Mouse (Mus musculus): ENCODE data around the gene Ptpn14.
"Not testable (repeated sequence)": the region's sequence is repeated elsewhere in the genome, so short reads cannot be mapped to it uniquely, and the experiment has no call there.

The Ptpn14 gene
- long read RNA-seq, experiment 1: 0 reads
- long read RNA-seq, experiment 2, partial matches to known transcripts: 0 of 2 reads
- long read RNA-seq, experiment 2, other reads (novel, unspliced or antisense): 2 of 2 reads

DNA sequence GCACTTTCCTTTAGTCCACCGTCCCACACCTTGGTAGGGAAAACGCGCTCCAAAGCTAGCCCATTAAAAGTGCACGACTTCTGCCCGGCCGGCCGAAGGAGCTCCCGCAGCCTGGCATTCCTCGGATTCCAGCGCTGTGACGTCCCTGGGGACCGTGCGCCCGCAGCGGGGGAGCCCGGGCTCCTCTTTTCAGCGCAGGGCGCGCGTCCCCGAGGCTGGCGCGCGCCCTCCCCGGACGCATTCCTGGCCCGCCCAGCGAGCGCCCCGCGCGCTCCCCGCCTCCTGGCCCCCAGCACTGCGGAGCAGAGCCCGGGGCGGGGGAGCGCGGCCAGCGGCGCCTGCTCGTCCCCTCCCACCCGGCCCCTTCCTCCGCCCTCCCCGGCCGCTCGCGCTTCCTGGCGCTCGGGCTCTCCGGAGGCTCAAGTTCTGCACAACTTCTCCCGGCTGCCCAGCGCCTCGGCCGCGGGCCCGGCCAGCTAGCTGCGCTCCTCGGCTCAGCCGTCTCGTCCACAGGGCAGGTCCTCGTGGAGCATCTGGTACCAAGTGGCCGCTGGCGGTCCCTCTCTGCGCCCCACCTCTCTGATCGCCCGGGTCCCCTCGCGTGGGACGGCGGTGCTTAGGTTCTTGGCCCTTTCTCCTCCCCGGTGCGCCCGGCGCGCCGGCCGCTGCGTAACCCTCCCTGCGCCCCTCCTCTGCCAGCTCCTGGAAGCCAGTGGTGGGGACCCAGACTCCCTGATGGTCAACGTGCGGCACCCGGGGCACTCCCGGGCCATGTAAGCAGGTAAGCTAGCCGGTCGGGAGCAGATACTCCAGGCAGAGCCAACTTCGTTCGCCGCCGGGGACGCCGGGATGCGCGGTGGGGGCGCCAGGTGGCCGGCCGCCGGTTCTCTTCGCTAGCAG is at the start of gene Ptpn14:
Ptpn14 (plus strand) TSS at position 385 of the 900 bp plus-strand sequence.
- intact Hi-C loops (cut with DNase I): no loop called here

DNA sequence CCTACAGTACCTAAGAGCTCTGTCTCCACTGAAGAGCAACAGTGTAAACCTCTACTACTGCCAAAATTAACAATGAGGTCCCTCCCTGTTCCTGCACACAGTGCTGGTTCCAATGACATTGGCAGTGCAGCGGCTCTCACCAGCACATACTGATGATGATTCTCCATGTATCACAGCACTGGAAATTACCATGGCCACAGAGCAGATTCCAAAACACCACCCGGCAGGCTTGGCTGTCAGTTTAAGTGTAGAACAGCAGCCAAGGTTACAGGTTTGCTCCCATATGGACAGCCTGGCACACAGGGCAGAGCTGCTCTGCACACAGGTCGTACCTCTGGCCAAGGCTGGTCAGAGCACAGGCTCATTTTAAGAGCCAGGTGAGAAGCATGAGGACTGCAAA is 48.5 kb upstream of the Ptpn14 start:
- intact Hi-C loops (cut with DNase I): loop anchor here (5.0 kb wide), 1 partner anchor 652 kb away; no protein-coding TSS in a partner anchor

DNA sequence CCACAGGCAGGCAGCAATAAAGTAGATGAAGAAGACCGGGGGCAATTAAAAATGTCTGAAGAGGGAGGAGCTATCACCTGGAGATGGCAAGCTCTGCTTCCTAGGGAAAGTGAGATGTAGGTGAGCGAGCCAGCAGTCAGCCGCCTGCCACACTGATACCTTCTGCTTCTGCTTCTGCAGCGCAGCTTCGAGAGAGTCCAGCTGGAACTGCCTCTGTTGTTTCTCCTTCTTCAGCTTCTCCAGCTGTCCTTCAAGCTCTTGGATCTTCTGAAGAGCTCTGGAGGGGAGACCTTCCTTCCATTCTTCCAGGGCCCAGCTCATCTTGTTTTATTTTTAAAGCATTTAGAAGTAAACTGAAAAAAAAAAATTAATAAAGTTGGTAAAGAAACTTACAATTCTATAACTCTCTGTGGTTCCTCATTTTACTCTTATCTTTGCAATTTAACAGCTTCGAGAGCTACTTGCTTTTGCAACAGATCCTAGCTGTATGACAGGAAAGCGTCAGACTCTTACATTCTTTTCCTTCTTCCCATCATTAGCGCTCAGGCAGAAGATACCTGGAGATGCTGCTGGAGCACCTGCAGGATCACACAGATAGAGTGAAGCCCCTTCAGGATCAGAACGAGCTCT is 43.2 kb upstream of the Ptpn14 start:
- intact Hi-C loops (cut with DNase I): no loop called here

DNA sequence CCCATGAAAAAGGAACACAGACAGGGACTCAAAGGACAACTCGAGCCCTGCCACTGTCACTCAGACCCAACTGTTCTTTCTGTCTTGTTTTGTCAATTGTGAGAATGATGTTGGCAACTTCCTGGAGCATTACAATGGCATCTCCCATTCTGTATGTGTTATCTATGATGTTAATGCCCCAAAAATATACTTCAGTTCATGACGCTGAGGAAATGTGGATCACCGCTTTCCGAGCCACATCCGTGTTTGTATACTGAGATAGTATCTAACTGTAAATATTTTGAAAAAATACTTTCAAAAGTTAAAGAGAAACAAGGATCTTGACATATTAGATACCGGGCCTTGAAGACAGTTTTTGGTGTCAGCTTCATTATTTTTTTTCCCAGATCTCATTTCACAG is 42.0 kb upstream of the Ptpn14 start:
- intact Hi-C loops (cut with DNase I): no loop called here

DNA sequence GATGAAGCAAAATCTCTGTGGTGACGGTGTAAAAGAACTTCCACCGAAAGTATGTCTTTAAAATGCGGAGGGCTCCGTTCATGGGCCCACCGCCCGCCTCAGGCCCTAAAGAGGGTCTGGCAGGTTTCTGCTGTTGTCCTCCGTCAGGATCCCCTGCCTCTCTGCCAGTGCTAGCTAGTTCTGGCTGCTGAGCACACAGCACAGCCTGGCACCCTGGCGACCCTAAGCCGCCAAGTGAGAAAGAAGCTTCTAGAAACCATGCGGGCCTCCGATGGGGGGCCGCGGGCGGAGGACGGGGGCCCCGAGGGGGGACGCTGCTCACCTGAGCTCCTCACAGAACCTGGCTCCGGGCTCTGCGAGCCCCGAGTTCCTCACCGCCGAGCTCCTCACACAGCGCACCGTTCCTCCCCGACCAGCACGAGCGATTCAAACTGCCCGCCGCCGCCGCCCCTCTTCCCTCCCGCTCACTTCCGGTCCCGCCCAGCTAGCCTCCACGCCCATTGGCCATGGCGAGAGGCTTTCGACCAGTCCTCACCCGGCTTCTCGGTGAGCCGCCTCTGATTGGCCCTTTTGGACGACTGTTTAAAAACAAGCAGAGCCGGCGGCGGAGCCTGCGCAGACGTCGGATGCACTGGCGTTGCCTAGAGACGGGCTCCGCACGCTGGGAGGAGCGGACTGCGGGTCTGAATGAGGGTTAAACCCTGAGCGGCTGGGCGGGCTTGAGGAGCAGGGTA is 40.2 kb upstream of the Ptpn14 start, which contains the start of gene Cenpf:
Cenpf (minus strand) TSS at position 433 of the 734 bp plus-strand sequence.
- intact Hi-C loops (cut with DNase I): no loop called here

DNA sequence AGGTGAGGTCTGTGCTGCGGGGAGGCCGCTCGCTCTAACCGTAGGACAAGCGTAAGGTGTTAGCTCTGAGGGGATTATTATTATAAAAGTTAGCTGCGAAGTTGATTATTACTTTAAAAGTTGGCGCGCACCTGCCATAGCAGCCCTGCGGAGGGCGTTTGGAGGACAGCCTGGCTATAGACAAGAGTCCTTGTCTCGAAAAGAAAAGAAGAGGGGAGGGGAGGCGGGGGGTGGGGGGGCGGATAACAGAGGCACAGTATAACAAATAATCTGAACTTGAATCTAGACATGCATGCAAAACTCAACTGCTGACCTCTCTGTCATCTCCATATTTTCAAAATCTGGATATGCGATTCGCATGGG is 39.7 kb upstream of the Ptpn14 start:
- intact Hi-C loops (cut with DNase I): no loop called here

DNA sequence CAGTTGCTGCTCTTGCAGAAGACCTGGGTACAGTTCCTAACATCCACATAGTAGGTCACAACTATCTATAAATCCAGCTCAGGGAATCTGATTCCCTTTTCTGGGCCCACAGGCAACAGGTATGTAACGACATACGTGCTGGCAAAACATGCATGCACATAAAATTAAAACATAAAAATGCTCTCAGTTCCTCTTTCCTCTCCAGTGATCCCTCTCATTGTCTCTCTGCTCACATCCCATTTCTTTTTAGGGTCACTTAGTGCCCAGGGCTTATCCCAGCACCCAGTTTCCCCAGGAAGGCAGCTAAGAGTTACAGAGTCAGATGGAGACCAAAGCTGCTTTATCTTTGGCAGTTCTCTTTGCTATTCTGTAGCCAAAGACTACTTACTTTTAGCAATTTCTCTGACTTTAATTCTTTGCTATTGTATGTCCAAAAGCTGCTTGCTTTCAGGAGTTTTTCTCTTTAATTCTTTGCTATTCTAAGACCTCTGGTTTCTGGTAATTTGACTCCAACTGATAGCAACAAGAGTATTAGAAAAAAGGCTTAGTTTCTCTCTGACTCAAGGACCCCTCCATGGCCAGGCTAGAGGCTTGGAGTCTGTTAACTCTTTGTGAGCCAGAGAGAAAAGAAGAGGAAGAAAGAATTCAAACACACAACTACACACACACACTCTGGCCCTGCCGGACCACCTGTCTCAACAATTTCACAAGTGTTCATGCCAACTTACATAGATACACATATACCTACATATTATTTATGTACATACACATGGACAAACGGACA is 38.8 kb upstream of the Ptpn14 start:
- intact Hi-C loops (cut with DNase I): no loop called here

DNA sequence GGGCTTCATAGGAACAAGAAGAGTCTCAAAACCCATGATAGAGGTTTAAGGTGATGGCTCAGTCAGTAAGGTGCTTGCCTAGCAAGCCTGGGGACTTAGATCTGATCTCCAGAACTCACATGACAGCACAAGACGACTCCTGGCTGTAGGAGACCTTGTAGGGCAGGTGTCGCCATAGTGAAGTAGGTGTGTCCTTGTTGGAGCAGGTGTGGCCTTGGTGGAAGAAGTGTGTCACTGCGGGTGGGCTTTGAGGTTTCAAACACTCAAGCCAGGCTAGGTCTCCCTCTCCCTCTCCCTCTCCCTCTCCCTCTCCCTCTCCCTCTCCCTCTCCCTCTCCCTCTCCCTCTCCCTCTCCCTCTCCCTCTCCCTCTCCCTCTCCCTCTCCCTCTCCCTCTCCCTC is 35.6 kb upstream of the Ptpn14 start:
- intact Hi-C loops (cut with DNase I): not testable (repeated sequence)

DNA sequence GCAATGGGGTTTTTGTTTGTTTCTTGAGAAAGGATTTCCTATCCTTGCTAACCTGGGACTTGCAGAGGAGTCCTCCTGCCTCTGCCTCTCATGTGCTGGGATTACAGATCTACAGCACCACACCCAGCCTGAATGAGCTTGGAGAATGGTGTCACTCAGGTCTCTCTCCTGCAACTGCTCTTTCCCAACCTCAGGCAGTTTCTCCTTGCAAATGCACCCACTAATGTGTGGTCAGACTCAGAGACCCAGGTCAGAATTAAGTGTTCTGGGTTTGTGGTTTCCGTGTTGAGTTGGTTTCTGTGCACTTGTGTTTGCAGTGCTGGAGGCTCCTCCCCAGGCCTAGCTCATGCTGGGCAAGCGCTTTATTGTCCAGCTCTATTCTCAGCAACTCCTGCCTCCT is 33.7 kb upstream of the Ptpn14 start:
- intact Hi-C loops (cut with DNase I): no loop called here

DNA sequence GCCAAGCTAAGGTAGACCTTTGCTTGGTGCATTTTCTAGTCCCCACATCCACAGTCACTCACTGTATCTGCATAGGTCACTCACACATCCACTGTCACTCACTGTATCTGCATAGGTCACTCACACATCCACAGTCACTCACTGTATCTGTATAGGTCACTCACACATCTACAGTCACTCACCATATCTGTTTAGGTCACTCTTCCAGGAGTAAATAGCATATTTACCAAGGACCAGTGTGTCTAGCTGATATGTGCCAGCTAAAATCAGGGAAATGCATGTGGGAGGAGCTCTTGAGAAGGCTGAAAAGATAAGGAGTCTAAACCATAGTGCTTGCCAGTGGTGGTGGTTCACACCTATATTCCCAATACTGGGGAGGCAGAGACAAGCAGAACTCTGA is 32.7 kb upstream of the Ptpn14 start:
- intact Hi-C loops (cut with DNase I): loop anchor here (5.0 kb wide), 1 partner anchor 232 kb away; no protein-coding TSS in a partner anchor

DNA sequence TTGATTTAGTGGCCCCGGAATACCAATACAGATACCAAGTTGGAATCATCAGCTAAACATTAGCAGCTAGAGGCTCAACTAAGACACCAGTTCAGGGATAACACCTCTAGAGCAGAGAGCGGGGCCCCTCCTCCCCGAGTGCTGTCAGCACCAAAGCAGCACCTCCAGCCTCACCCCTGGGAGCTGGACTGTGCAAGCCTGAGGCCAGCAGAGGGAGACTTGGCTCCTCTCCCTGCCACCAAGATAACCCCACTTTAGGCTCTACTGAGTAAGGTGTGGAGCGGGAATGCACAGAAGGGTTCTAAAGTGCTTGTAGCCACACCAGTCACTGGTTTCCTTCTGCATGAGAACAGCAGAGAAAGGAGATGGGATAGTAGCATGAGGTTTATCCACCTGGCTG is 29.7 kb upstream of the Ptpn14 start:
- intact Hi-C loops (cut with DNase I): loop anchor here (5.0 kb wide), 1 partner anchor 229 kb away; no protein-coding TSS in a partner anchor

DNA sequence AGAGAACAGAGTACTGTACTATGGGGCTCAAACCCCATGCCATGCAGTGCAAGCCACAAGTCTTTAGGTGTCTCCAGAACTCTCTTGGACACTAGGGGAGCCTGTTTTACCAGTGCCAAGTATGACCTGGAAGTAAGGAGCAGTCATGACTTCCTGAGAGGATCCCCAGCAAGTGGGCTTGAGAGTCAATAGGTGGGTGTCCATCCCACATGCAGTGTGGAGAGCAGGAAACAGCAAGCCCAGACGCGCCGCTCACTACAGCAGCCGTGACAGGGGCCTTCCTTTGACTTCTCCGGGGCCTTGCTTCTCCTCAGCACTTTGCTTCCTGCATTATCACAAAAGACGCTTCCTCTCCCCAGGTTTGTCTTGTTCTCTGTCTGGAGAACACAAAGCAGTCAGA is 27.9 kb upstream of the Ptpn14 start:
- intact Hi-C loops (cut with DNase I): loop anchor here (2.0 to 5.0 kb wide), 2 partner anchors 183 to 272 kb away; no protein-coding TSS in a partner anchor

DNA sequence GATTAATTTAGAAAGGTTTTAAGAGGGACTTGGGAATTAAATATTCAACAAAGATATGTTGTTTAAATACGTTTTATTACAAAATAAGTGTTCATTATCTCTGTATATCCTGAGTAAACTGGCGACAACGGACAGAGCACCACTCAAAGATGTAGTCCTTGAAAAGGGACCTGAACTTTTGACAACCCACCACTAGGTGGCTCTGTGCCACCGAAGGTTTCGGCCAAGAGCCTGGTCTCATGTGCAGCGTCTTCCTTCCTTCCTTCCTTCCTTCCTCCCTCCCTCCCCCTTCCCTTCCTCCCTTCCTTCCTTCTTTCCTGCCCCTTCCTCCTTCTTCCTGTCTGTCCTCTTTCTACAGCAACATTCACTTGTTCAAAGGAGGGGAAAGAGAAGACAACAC is 27.1 kb upstream of the Ptpn14 start:
- intact Hi-C loops (cut with DNase I): loop anchor here (2.0 to 5.0 kb wide), 2 partner anchors 182 to 271 kb away; no protein-coding TSS in a partner anchor

DNA sequence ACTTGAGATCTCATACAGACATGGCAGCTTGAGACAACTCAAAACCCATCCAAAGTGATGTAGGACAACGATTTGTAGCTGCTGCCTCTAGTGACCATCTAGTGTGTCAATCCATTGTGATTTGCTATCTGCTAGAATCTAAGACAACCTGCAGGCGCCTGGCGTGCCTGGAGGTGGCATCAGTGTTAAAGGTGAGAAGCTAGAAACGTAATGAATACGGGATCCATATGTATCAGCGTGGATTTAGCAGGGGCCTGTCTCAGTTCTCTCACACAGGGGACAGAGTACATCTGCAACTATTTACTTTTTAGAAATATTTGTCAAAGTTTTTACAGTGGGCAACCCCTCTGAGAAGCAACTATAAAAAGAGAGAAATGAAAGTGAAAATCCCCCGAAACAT is 24.9 kb upstream of the Ptpn14 start:
- intact Hi-C loops (cut with DNase I): loop anchor here (5.0 kb wide), 1 partner anchor 269 kb away; no protein-coding TSS in a partner anchor

DNA sequence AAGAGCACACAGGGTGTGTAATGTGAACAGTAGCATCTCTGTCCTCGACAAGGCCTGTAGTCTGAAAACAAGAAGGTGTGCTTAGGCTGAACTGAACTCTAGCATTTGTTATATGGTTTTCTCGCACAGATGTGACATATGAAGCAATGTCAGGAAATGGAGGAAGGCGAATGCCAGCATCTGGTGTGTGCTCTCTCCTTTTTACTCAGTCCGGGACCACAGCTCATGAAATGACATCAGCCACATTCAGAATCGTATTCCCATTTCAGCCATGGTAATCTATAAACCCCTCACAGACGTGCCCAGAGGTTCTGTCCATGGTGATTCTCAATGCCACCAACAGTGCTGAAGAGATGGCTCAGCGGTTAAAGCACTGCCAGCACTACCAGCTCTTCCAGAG is 24.5 kb upstream of the Ptpn14 start:
- intact Hi-C loops (cut with DNase I): loop anchor here (5.0 kb wide), 1 partner anchor 269 kb away; no protein-coding TSS in a partner anchor

DNA sequence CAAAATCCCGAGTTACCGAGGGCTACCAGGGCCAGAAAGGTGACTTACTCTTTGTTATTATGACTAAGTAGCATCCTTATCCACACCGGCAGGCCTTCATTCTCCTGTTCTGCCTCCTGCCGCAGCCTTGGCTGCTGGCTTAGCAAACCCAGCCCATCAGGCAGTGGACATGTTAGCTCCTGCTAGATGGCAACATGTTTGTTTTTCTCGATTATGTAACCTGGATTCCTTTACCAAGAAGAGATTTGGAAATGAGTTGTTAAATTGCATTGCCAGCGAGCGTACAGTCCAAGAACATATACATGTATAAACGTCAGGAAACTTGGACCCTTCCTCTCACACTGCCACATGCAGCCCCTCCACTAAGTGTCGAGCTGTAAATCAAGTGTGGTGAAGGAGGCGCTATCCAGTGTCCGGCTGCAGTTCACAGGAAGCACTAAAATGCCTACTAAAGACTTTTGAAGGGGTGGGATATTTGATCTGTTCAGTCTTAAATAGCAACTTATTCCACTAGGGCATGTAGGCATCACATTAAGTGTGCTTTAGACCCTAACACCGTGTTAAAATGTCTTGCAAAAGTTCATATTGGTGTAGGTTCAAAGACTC is 21.9 kb upstream of the Ptpn14 start:
- intact Hi-C loops (cut with DNase I): no loop called here

DNA sequence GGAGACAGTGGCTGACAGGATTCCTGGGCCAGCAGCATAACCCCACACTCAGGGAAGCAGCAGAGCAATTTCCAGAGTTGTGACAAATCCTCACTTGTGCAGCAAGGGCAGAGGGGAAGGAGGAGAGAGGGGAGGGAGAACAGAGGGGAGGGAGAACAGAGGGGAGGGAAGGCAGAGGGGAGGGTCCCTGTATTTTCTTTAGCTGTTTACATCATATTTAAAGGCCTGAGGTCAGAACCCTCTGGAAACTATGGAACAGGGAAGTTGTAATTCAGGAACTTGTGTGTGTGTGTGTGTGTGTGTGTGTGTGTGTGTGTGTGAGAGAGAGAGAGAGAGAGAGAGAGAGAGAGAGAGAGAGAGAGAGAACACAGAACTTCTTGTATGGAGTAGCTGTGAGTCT is 21.1 kb upstream of the Ptpn14 start:
- intact Hi-C loops (cut with DNase I): no loop called here

DNA sequence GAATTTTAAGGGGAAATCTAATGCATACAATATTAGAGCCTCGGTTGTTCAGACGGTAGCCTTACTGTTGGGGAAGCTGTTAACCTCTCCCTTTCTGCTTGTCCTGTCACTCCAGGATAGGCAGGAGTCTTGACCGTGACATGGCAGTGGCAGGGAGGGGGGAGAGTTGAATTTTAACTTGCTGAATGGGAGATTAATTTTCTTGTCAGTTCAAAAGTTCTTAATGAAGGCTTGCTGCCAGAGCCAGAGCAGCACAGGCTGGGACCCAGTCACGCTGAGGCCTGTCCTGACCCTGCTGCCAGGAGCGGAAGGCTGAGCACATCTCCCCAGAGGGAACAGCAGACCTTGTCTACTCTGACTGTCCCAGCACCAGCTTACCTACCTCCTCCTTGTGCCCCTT is 20.6 kb upstream of the Ptpn14 start:
- intact Hi-C loops (cut with DNase I): no loop called here

DNA sequence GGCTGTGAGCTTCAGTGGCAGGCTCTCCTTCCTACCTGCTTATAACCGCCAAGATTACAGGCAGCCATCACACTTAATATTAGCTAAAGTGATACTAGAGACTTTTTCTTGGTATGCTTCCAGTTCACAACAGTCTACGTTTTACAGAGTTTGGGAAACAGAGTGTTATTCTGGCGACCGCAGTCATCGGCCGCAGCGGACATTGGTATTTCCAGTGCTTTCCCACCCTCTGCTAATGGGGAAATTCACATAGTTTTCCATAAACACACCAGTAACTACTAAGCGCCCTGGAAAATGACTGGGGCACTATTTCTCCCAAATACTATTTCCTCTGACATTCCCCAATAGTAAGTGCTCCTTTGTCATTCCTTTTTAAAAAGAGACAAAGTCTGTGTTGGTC is 19.1 kb upstream of the Ptpn14 start:
- intact Hi-C loops (cut with DNase I): no loop called here

Data from adrenal gland (tissue).